Mouse (Mus musculus): ENCODE results near the gene Zfp12.
A peak's percentile ranks its signal among the peaks of the same experiment; 100 is the strongest.

Zfp12 gene

GRCm38 (mm10) chr5:143264689-143265088 lies 29.7 kb downstream of the Zfp12 start:
- ATAC-seq (ENCODE audit: insufficient number of reproducible peaks, low FRiP score, low TSS enrichment), result no peak

- ATAC-seq (ENCODE audit: insufficient number of reproducible peaks, low FRiP score, low TSS enrichment), result no peak
These were observed 30.4 kb downstream of the Zfp12 start for GRCm38 (mm10) chr5:143265409-143265808.

GRCm38 (mm10) chr5:143266794-143267193 lies 31.8 kb downstream of the Zfp12 start:
- no peak for ATAC-seq (ENCODE audit: insufficient number of reproducible peaks, low FRiP score, low TSS enrichment)

- no peak for ATAC-seq (ENCODE audit: insufficient number of reproducible peaks, low FRiP score, low TSS enrichment)
These were observed 34.0 kb downstream of the Zfp12 start for GRCm38 (mm10) chr5:143268985-143269362.

GRCm38 (mm10) chr5:143269363-143270150 lies 34.6 kb downstream of the Zfp12 start, which contains the start of gene Zfp316:
TSS of gene Zfp316 (minus strand) at chr5:143270022.
- ATAC-seq (ENCODE audit: insufficient number of reproducible peaks, low FRiP score, low TSS enrichment), result peak; percentile 72

- ATAC-seq (ENCODE audit: insufficient number of reproducible peaks, low FRiP score, low TSS enrichment), result no peak
These were observed 35.2 kb downstream of the Zfp12 start for GRCm38 (mm10) chr5:143270151-143270519.

- no peak for ATAC-seq (ENCODE audit: insufficient number of reproducible peaks, low FRiP score, low TSS enrichment)
These were observed 36.7 kb downstream of the Zfp12 start for GRCm38 (mm10) chr5:143271642-143272041.

- no peak for ATAC-seq (ENCODE audit: insufficient number of reproducible peaks, low FRiP score, low TSS enrichment)
These were observed 37.1 kb downstream of the Zfp12 start for GRCm38 (mm10) chr5:143272108-143272507.

- no peak for ATAC-seq (ENCODE audit: insufficient number of reproducible peaks, low FRiP score, low TSS enrichment)
These were observed 37.8 kb downstream of the Zfp12 start for GRCm38 (mm10) chr5:143272540-143273330.

- no peak for ATAC-seq (ENCODE audit: insufficient number of reproducible peaks, low FRiP score, low TSS enrichment)
These were observed 40.8 kb downstream of the Zfp12 start for GRCm38 (mm10) chr5:143275761-143276160.

- no peak for ATAC-seq (ENCODE audit: insufficient number of reproducible peaks, low FRiP score, low TSS enrichment)
These were observed 44.3 kb downstream of the Zfp12 start for GRCm38 (mm10) chr5:143279247-143279646.

GRCm38 (mm10) chr5:143284762-143285161 lies 49.8 kb downstream of the Zfp12 start:
- no peak for ATAC-seq (ENCODE audit: insufficient number of reproducible peaks, low FRiP score, low TSS enrichment)

- ATAC-seq (ENCODE audit: insufficient number of reproducible peaks, low FRiP score, low TSS enrichment), result peak; percentile 52; the same call in 1 of the 2 replicates
These were observed 52.9 kb downstream of the Zfp12 start for GRCm38 (mm10) chr5:143287774-143288328.

GRCm38 (mm10) chr5:143288378-143288911 lies 53.5 kb downstream of the Zfp12 start:
- no peak for ATAC-seq (ENCODE audit: insufficient number of reproducible peaks, low FRiP score, low TSS enrichment)

GRCm38 (mm10) chr5:143289299-143289698 lies 54.3 kb downstream of the Zfp12 start:
- no peak for ATAC-seq (ENCODE audit: insufficient number of reproducible peaks, low FRiP score, low TSS enrichment)

GRCm38 (mm10) chr5:143292879-143293278 lies 57.9 kb downstream of the Zfp12 start:
- no peak for ATAC-seq (ENCODE audit: insufficient number of reproducible peaks, low FRiP score, low TSS enrichment)

GRCm38 (mm10) chr5:143293404-143293803 lies 58.4 kb downstream of the Zfp12 start, which contains the start of gene Zfp853:
TSS of gene Zfp853 (minus strand) at chr5:143293623.
- no peak for ATAC-seq (ENCODE audit: insufficient number of reproducible peaks, low FRiP score, low TSS enrichment)

- no peak for ATAC-seq (ENCODE audit: insufficient number of reproducible peaks, low FRiP score, low TSS enrichment)
These were observed 59.9 kb downstream of the Zfp12 start for GRCm38 (mm10) chr5:143294862-143295261.

- ATAC-seq (ENCODE audit: insufficient number of reproducible peaks, low FRiP score, low TSS enrichment), result no peak
These were observed 60.4 kb downstream of the Zfp12 start for GRCm38 (mm10) chr5:143295330-143295729.

GRCm38 (mm10) chr5:143297986-143298385 lies 63.0 kb downstream of the Zfp12 start:
- ATAC-seq (ENCODE audit: insufficient number of reproducible peaks, low FRiP score, low TSS enrichment), result no peak

GRCm38 (mm10) chr5:143298391-143298790 lies 63.4 kb downstream of the Zfp12 start:
- ATAC-seq (ENCODE audit: insufficient number of reproducible peaks, low FRiP score, low TSS enrichment), result no peak

All from cerebellum, adult (tissue).